Mouse (Mus musculus) cerebellum, adult 11 months (tissue): ENCODE measurements around the gene H2-Ob.

Experiments used
- DNase-seq: peaks from one replicate; pipeline ENCODE4 v3.0.0; 2022

Gene H2-Ob

DNA sequence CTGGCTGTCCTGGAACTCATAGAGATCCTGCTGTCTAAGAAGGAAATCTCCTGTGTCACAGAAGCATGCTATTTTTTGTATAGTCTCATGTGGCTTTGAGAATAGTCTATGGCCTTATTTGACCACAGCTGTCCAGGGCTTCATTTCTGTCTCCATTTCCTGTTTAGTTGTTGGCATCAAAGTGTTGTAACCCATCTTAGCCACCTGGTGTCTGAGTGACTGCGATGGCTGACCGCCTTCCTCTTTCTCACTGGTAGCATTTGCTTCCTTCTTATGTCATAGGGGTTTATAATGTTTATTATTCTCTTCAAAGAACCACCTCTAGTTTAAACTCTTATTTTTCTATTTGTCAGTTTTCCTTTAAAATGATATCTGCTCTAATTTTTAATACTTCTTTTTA, 10.1 kb downstream of the H2-Ob start:
- no peak for DNase-seq

DNA sequence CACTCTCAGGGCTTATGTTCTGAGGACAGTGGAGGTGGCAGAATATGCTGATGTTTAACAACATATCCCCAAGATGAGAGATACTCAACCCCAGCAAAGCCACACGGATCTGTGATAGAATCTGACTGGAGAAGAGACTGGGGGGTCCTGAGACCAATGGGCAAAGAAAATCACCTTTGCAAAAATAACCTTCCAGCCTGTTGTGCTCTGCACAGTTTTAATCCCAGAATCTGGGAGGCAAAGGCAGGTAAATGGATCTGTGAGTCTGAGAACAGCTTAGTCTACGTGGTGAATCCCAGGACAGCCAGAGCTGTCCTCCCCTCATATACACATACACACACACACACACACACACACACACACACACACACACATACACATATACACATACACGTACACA, 10.7 kb downstream of the H2-Ob start:
- DNase-seq = no peak

DNA sequence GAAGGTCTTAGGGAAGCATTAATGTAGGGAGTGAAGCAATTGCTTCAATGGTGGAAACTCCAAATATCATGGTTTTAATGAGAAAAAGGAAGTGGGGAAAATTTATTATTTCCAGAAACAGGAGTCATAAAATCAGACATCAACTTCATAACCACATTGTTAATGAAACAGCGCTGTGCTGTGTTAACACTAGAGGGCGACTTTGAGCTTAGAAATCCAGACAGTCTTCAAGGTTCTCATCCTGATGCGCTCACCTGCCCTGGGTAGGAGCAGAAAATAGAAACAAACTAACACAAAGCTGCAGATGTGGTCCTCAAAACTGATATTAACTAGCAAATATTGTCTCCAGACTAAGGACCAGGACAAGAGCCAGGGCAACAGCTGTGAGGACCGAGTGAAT, 11.2 kb downstream of the H2-Ob start:
- peak; percentile 10 for DNase-seq

DNA sequence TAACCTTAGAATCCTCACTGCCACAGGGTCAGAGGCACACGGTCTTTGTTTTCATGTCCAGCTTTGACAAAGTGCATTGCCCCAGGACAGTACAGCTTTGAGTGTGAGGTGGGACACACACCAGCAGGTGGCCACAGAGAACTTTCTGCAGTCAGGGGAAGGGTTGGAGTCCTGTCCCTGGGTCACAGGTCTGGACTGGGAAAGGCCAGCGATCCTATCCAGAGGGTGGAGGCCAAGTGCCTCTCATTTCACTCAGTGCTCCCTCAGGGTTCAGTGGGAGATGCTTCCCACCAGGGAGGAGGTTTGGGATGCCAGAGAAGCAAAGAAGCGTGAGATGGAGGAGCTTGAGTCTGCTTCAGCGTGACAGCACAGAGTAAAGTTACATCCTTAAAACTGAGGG, 13.0 kb downstream of the H2-Ob start:
- no peak for DNase-seq

DNA sequence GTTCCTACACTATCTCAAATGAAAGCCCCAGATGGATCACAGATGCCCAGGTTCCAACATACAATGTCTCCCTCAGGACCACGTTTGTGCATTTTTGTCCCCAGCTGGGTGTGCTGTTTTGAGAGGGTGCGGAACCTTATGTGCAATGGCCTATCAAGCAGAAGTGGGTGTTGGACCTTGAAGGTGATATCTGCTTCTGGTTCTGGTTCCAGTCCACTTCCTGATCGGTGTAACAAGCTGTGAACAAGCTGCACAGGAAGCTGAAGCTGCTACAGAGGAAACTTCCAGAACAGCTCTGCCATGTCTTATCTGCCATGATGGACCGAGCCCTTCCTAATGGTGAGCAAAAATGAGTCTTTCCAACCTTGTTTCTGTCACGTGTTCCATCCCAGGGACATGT, 17.8 kb downstream of the H2-Ob start:
- no peak for DNase-seq

DNA sequence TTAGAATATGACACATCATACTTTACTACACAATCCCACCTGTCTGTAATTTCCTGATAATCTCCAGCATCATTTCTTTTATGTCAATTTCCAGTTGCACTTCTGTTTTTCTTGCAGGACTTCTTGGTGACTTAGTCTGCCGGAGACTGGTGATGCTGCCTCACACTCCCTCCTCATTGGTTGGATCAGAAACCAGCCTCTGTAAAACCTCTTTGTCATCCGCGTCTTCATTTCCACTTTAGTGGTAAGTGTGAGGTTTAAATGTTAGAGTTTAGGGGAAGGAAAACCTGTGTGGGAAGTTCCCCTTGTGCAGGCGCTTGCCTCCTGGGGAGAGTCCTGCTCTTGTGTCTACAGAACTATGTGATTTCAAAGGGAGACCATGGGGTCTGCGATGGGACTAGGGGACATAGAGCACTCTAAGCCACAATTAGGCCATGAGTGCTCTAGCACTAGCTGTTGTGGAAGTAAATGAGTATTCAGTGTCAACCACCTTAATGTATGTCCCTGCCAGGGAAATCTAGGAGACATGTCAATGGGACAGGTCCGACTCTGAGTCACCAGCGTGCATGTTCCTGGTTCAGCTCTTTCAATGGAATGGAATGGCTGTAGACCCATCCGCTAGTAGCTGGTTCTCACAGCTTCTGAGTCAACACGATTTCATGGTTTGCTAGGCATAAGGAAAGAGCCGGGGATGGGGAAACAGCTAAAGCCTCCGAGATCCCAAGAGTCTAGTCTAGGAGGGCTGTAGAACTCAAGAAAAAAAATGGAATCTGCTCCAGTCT, 19.1 kb downstream of the H2-Ob start, which contains the start of gene H2-Ab1:
TSS of gene H2-Ab1 (plus strand) at position 96 of the 782 bp plus-strand sequence.
- peak; percentile 19 for DNase-seq

DNA sequence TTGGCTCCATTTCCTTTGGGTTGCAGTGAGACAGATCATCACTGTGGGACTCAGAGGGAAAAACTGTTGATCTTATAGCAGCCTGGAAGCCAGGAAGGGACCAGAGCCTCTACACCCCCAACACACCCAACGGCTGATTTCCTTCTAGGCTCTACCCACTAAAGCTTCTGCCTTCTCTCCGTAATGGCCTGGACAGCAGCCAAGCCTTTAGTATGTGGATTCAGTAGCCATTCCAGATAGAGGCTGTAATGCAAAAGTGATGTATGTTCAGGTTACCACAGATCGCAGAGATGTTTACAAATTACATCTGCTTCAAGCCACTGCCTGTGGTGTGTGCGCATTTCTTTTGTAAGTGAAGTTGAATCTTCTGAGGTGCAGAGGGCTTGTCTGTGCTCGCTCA, 21.8 kb downstream of the H2-Ob start:
- DNase-seq = no peak

DNA sequence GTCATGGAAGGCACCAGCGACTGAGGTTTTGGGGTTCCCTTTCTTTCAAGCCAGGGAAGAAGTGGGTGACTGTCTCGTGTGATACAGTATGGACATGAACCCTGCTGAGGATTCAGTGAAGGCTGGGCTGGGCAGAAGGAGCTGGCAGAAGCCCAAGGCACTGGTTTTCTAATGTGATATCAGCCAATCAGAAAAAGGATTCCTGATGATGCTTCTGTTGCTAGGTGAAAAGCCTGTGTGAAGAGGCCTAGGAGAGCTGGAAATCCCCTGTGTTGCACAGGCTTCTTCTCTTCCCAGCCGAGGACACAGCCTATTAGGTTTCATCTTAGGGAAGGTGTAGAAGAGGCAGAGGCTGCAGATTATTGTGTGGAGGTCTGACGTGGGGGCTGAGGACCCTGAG, 22.8 kb downstream of the H2-Ob start:
- peak; percentile 17 for DNase-seq

DNA sequence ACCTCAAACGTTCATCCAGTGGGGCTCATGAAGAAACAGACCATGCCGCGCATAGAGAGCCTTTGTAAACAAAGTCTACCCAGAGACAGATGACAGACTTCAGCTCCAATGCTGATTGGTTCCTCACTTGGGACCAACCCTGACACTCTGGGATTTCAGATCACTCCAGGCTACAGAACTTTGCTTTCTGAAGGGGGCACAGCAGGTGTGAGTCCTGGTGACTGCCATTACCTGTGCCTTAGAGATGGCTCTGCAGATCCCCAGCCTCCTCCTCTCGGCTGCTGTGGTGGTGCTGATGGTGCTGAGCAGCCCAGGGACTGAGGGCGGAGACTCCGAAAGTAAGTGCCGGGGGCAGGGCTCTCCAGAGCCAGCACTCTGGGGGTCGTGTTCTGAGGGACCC, 24.4 kb downstream of the H2-Ob start:
- DNase-seq = peak; percentile 26

DNA sequence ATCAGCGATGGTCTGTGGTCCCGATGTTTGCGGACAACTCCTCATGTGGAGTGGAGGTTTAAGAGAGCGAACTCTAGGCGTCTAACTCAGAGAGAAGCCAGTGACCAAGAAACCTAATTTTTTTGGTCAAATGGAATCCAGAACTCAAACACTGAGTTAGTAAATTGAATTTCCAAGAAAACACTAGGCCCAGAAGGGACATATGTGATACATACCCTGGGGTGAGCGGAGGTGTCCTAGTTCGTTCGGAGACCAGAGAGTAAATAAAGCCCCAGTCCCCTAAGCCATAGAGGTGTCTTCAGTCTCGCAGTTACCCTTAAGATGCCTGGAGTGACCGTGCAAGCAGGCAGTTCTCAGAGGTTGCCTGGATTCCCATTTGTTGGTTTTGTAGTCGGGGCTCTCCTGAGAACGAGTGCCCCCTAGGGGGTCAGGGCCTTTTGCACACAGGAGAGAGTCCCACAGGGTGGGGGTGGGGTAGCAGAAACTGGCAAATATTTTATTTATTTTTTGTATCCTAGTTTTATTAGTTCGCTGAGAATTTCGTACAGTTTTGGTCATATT, 25.2 kb downstream of the H2-Ob start:
- DNase-seq = no peak

DNA sequence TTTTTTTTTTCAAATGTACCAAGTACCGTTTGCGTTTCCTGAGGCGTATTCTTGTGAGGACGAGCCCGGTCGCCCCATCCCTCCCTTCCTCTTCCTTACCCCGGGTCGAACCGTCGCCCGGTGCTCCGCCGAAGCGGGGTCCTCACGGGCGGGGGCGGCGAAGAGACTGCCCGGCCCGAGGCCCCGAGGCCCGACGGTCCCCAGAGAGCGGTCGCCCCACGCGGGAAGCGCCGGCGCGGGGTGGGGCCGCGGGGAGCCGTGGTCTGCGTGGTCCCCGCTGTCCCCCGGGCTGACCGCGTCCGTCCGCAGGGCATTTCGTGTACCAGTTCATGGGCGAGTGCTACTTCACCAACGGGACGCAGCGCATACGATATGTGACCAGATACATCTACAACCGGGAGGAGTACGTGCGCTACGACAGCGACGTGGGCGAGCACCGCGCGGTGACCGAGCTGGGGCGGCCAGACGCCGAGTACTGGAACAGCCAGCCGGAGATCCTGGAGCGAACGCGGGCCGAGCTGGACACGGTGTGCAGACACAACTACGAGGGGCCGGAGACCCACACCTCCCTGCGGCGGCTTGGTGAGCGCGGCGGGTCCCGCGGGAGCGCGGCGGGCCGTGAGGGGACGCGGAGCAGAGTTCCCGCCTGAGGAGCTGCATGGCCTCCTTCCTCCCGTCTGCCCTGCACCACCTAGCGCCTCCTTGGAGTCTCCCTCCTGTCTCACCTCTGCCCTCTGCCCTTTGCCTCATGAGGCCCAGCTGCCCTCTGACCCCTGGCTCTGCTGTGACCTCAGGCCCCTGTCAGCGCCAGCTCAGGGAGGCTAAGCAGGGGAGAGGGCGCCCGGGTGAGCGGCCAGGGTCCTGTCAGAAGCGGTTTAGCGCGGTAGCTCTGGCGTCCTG, 26.0 kb downstream of the H2-Ob start:
- DNase-seq = no peak

DNA sequence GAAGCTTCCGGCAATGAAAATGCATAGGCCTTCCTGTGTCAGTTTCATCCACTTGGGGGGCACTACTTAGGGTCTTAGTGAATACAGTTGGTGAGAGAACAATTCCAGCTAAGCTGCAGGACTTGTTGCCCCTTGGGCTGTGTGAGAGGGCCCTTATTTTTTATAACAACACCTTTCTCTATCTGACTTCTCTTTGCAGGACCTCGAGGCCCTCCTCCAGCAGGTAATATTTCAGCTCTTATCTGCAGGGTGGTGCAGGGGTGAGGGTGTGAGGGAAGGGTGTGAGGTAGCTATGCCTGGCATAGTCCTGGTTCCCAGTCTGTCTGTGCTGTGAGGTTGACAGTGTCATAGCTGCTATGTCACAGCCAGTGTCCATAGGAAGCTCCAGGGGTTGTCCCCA, 29.6 kb downstream of the H2-Ob start:
- no peak for DNase-seq

DNA sequence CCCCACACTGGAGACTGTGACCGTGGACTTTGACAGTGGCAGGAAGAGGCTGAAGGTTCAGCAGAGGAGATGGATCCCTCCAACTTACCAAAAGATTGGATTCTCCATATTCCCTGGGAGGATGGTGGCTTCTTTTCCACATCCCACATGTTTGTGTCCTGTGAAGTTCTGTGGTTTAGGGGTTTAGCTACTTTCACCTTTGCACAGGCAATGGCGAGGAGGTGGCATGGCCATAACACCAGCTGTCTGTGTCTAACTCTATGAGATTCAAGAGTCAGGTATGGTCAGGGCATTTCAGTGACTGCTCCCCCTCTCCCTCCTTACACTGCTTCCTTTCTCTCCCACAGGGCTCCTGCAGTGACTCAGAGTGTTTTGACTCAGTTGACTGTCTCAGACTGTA, 30.0 kb downstream of the H2-Ob start:
- no peak for DNase-seq

DNA sequence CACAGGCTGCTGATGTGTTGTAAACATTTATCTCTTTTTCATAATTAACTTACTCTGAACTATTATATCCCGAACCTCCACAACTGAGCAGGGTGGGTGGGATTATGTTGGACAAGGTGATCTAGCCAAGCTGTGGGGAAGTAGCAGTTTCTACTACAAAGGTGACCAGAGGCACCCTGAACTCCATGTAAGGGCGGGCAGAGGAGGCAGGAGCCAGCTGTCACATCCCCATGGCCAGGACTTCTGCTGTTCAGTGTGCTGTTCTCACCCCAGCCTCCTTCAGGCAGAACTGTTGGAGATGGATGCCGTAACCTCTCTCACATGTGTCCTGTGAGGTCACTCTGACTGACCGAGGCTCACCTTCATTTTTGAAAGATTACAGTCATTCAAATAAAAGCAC, 31.1 kb downstream of the H2-Ob start:
- no peak for DNase-seq

DNA sequence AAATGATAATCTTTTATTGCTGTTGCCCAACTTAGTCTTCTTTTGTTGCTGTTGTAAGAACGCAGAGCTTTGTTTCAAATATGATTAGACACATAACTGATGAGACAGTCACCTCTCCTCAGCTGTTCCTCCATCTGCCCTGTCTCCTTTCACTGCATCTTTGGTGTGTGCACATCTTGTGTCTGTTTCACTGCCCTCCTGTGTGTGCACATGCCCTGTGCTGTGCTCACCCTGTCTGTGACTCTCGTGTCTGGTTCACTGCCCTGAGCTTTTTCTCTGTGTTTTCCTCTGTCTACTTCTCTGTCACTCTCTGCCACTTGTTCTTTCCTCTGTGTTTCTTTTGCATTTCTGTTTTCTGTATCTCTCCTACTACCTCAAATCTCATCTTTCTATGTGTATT, 31.5 kb downstream of the H2-Ob start:
- no peak for DNase-seq

DNA sequence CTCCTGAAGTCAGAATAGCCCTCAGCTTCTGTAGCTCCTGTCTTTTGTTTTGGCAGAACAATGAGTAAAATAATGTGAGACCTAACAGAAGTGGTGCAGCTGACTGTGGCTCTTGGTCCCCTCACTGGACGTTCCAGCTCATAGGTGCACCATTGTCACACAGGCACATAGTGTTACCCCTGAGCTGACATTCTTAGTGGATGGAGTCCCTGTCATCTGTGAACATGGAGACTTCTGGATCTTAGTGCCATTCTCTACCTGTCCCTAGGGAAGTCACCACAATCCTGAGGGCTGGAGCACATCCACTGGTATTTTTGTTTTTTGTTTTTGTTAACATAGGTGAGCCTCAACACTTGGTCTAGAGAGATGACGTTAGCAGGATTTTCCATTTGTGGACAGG, 32.2 kb downstream of the H2-Ob start:
- no peak for DNase-seq

DNA sequence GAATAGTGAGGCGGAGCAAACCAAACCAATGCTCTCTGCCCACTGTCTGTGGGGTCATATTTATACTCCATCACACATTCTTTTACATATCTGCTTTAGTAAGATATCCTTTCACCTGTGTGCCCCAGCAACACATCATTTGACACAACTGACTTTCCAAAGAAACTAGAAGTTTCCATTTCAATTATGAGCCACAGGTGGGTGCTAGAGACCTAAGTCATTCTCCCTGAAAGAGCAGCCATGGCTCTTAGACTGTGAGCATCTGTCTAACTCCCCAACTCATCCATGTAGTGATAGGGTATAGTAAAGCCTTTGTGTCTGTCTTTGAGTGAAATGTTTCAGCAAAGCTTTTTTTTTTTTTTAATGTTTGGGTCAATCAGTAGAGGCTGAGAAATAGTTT, 33.4 kb downstream of the H2-Ob start:
- DNase-seq = no peak

DNA sequence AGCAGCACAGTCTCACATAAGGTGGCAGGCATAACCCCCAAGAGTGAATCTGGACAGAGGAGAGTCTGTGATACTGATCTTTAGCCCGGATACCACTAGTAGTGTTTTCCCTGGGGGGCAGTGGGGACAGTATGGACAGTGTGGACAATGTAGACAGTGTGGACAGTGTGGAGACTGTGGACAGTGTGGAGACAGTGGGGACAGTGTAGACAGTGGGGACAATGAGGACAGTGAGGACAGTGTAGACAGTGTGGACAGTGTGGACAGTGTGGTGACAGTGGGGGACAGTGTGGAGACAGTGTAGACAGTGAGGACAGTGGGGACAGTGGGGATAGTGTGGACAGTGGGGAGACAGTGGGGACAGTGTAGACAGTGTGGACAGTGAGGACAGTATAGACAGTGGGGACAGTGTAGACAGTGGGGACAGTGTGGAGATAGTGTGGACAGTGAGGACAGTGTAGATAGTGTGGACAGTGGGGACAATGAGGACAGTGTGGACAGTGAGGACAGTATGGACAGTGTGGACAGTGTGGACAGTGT, 41.9 kb downstream of the H2-Ob start:
- no peak for DNase-seq

DNA sequence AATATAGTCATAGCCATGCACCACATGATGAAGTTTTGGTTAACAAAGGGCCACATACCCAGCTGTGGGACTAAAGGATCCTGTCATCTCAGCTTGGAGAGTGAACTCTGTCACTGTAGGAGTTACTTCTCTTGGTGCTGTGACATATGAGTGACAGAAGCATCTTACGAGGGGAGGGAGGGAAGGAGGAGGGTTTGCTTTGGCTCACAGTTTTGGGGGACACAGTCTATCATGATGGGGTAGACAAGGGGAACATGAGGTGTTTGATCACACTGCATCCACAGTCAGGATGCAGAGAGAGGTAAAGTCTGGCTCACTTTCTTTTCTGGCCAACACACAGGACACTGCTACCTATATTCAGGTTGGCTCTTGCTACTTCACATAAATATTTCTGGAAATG, 43.1 kb downstream of the H2-Ob start:
- no peak for DNase-seq

DNA sequence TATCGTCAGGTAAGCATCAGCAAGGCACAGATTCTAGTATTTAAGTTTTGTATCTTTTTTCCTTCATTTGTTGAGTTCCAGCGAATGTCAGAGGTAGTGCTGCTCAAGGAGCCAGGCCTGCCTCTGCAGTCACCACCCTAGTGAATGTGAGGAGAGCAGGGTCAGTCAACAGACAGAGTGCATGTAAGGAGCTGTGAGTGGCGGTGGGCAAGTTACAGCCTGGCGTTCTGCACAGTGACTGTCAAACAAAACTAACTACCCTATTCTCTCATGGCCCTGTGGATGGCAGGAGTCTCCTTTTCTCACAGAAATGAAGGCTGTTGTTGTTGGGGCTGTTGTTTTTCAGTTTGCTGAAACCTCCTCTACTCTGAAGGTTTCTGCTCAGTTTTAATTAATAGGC, 46.7 kb downstream of the H2-Ob start:
- no peak for DNase-seq

DNA sequence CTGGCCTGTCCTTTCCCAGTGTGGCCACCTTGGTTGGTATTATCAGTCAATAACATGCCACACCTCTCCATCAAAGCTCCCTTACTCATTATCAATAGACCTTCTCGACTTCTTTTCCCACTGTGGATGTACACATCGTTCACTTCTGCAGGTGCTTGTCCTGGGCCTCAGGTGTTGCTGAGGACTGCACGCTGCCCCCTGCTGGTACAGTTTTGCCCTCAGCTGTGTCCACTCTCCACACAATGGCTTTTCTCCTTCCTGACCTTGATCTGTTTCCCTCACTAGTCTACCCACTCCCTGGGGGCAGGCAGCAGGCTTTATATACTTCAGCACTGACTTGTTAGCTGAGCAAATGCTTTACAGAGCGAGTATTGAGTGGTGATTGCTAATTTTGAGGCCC, 47.1 kb downstream of the H2-Ob start:
- DNase-seq = no peak

DNA sequence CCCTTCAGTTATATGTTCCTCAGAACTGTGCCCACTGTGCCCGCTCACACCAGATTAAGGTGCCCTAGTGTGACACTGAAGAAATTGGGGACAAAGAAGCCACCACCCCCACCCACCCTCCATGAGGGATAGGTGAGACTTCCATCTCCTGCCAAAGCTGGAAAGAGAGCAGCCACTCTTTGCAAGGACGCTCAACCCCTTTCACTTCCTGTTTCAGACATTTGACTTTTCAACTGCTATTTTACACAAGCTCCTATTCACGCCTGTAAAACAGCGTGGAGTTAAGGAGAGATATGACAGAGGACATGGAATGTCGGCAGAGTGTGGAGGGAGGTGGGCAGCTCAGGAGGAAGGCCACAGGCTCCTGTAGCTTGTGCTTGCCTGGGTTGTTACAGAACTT, 47.8 kb downstream of the H2-Ob start:
- DNase-seq = no peak

DNA sequence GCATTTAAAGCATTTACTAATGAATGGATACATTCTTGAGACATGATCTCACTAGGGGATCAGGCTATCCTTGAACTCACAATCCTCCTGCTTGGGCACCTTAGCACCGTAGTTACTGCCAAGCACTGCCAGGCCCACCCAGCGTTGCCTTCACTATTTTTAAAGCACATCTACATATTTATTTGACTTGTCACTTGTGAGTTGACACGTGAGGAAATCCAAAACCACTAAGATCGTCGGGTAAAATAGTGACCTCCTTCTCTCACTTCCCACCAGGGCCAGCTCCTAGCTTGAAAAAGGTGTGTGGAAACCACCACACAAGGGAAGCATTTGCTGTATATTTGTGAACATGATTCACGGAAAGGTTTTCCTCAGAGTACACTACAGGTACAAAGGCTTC, 48.3 kb downstream of the H2-Ob start:
- DNase-seq = no peak

DNA sequence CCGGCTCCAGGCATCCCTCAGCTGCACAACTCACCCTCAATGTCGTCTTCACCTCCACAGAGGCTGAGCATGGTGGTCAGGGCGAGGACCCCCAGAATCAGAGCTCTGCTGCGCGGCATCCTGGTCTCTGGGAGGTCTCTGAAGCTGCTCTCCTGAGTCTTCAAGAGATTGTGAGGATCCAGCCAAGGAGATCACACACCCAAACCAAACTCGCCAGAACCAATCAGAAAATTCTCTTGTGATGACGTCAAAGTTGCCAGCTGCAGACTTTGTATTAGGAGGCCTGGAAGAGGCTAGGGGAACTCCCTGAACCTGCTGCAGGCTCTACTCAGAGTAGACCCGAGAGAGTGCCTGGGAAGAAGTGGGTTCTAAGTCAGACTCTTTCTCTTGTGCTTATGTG, 48.9 kb downstream of the H2-Ob start, which contains the start of gene H2-Aa:
TSS of gene H2-Aa (minus strand) at position 176 of the 400 bp plus-strand sequence.
- DNase-seq = peak; percentile 38
